Mouse (Mus musculus): Measurements from ENCODE around the gene Slc30a6.
"Not testable (repeated sequence)": the region's sequence is repeated elsewhere in the genome, so short reads cannot be mapped to it uniquely, and the experiment has no call there.

Gene Slc30a6

DNA sequence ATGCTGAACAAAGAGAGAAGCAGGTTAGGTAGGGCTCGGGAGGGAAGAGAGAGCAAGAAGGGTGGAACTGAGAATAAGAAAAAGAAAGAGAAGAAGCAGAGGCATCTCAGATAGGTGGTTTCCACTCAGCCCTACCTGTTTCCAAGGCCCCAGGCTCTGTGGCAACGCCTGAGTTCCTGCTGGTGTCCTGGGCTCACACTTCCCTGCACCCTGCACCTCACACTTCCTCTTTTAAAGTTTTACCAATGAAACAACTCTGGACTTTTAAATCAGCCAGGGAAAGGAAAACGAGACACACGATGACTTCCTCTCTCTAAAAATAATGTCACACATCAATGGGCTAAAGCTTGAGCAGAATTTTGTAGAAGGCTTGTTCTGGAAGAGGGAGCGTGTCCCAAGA lies 45.1 kb downstream of the Slc30a6 start:
- DNase-seq (ENCODE audit: low read depth, low spot score) = no peak

DNA sequence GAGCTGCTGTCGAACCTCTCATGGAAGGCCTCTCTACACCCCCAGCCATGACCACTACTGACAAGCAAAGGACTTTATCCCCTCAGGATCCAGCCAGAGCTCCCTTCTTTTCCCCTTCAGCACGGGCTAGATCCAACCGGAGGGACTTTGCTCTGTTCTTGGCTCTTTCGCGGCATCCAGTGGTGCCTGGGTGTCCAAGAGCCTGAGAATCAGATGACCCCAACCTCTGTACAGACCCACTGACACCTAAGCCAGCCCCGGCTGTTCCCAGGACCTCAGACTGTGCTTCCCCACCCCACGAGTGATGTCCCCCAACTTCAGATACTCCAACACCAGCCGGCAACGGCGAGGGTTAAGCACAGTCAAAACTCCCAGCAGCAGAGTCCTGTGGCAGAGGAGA lies 54.4 kb downstream of the Slc30a6 start:
- DNase-seq (ENCODE audit: low read depth, low spot score) = no peak

DNA sequence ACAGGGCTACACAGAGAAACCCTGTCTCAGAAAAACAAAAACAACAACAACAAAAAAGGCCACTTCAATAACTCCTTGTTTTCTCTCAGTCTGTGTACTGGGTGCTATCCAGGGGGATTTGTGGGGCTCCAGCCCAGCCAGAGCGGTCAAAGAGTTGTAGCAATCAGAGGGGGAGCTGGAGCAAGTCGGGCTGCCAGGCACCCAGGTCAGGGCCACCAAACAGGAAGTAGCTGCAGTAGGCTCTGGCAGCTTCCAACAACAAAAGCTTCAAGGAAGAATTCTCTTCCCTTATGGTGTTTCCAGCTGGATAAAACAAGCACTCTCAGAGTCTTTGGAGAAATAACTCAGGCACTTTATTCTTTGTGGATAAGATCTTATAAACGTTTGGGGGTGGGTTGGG lies 58.5 kb downstream of the Slc30a6 start:
- no peak for DNase-seq (ENCODE audit: low read depth, low spot score)

DNA sequence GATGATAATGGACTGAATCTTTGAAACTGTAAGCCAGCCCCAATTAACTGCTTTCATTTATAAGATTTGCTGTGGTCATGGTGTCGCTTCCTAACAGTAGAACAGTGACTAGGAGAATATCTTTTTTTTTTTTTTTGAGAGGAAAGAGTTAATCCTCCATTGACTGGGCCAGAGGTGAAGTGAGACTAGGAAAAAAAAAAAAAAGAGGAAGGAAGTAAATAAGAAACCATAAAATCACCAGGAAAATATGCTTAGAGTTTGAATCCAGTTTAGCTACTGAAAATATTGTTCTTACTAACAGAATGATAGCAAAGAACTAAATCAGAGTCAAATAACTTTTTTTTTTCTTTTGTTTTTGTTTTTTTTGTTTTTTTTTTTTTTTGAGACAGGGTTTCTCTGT lies 59.3 kb downstream of the Slc30a6 start:
- no peak for DNase-seq (ENCODE audit: low read depth, low spot score)

DNA sequence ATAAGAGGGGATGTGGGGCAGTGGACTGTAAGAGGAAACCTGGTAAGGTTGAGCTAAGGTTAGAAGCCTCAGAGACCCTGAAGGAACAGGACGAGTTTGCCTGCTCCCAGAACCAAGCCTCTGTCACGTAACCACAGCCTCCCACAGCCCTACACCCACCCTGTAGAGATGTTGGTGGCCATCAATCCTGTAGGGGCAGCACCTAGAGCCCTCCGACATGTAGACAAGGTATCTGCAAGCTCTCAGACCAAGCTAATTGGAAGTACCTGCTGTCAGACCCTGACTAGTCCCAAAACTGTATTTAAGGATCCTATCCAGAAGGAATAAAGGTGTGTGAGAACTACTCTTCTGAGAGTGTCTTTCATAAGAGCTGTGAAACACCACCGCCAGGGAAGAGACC lies 60.0 kb downstream of the Slc30a6 start:
- no peak for DNase-seq (ENCODE audit: low read depth, low spot score)

DNA sequence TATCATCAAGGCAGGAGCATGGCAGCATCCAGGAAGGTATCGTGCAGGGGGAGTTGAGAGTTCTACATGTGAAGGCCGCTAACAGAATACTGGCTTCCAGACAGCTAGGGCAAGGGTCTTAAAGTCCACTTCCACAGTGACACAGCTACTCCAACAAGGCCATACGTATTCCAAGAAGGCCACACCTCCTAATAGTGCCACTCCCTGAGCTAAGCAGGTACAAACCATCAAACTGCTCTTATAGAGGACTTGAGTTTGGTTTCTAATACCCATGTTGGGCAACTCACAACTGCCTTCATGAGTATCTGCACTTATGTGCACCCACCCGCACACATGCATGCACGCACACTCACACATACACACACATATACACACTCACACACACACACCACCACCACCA lies 61.4 kb downstream of the Slc30a6 start:
- no peak for DNase-seq (ENCODE audit: low read depth, low spot score)

DNA sequence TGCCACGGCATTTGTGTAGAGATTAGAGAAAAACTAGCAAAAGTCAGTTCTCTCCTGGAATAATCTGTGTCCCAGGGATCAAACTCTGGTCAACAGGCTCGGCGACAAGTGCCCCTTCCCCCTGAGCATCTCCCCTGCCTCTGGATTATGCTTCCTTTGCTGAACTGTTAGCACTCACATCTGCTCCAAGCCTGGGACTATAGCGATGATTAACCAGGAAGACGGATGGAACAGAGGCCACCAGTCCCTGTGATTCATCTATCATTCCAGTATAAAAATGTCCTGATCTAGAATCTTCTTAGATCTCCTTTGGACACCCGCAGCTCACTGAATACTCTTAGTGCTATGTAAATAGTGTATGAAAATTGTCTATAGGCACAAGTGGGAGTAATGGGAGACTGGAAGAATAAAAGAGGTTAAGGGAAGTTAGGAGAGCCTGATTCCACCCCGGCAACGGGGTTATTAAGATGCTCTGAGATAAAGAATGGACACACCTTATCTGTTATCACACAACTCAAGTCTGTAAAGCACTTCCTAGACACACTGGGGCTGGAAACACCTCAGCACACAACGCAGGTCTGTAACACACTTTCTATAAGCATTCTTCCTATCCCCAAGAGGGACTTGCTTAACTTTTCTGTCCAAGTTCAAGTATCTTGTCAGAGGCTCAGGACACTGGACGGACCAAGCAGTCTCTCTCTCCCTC lies 62.7 kb downstream of the Slc30a6 start:
- no peak for DNase-seq (ENCODE audit: low read depth, low spot score)

DNA sequence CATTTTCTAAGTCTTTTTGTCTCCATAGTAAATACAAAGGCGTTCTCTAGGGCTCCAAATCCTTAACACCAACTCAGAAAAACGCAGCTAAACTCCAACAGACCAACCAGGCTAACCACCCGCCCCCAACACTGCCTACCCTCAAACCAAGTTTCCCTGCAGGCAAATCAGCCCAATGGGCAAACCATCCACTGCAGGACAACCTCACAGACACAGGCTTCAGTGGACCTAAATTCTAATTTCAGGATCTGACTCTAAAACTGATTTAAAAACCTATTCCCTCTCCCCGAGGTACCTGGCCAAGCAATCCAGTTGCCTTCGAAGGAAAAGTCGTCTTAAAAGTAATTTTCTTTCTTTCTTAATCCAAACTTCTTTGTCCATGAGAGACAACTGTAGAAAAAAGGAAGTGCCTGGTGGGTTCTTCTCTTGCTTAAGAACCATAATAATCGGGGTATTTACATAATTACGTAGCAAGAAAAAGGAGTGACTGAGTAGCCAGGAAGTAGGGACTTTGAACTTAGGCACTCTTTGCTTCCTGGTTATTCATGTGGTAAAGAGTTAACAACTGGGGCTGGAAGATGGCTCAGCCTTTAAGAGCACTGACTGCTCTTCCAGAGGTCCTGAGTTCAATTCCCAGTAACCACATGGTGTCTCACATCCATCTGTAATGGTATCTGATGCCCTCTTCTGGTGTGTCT lies 63.5 kb downstream of the Slc30a6 start, which contains the start of gene Nlrc4:
Gene Nlrc4, minus strand, starts transcription at position 432 of the 698 bp plus-strand sequence.
- no peak for DNase-seq (ENCODE audit: low read depth, low spot score)

DNA sequence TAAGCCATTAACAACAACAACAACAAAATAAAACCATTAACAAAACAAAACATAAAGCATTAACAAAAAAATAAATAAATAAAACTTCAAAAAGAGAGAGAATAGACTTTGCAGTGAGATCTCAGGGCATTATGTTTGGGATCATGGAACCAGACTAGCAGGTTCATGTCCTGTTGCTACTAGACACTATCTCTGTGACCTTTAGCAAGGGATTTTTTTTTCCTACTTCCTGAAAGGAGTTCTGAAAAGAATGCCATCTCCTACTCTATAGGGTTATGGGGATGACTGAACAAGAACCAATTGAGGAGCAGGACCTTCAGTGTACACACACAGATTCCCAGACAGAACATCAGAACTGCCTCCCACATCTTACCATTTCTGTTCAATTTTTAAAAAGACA lies 68.1 kb downstream of the Slc30a6 start:
- no peak for DNase-seq (ENCODE audit: low read depth, low spot score)

DNA sequence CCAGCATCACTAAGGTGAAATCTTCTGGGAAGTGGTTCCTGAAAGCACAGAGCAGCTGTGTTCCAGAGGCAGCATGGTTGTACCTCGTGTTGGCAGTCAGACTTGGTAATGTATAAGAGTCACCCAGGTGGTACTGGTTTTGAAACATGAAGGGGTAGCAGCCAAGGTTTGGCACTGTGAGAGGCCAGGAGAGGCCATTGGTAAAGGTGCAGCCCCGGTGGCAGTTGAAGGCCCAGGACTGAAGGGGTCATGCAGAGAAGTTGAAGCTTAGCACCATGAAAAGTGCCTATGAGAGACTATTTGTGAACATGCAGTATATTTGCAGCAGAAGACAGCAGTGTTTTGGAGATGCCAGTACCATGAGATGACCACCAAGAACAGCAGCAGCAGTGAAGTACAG lies 72.6 kb downstream of the Slc30a6 start:
- not testable (repeated sequence) for DNase-seq (ENCODE audit: low read depth, low spot score)

DNA sequence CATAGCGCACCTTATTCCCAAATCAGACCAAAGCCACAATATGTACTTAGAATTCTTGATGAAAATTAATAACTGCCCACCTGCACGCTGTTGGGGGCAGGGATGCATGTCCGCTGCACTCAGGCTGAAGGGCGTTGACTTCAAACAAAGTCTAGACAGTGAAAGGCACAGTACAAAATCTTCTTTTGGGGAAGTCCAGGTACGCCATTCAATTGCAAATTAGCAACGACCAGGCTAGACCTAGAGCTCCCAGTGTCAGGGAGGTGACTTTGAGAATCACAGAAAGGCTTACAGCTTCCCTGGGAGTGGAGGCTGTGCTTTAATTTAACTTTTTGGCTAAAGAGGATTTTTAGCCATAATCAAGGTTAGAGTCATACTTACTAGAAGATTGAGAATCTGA lies 74.7 kb downstream of the Slc30a6 start:
- not testable (repeated sequence) for DNase-seq (ENCODE audit: low read depth, low spot score)
